Mouse (Mus musculus) olfactory bulb, adult 2 months (tissue): ENCODE results near the gene Efcab2. TPM values are rescaled to one million over a fixed set of nuclear protein-coding genes. Genes with fewer than 3 reads are reported as not detected.

Source experiments
- H3K27ac ChIP-seq: fragments of 200-500 bp; 2 replicates; pipeline ENCODE4 v1.5.1; 2012; ENCODE audit warnings: low read depth, low read length; ENCODE audit not compliant: insufficient read depth
- H3K4me1 ChIP-seq: fragments of 200-500 bp; 2 replicates; pipeline ENCODE4 v1.6.1; 2012; ENCODE audit warnings: low read length; ENCODE audit not compliant: control insufficient read depth, insufficient read depth
- H3K4me3 ChIP-seq: fragments of 200-500 bp; 2 replicates; pipeline ENCODE4 v1.5.1; 2012; ENCODE audit warnings: mild to moderate bottlenecking, low read depth, low read length, moderate library complexity; ENCODE audit not compliant: insufficient read depth
- CTCF ChIP-seq: fragments of 200-500 bp; IDR thresholded peaks from 2 replicates; pipeline ENCODE4 v1.5.1; 2012; ENCODE audit warnings: low read depth, mild to moderate bottlenecking, low read length, moderate library complexity; ENCODE audit not compliant: insufficient read depth
- POLR2A ChIP-seq: fragments of 200-500 bp; IDR thresholded peaks from 2 replicates; pipeline ENCODE4 v1.6.1; 2012; ENCODE audit warnings: mild to moderate bottlenecking, low read depth, low read length, moderate library complexity; ENCODE audit not compliant: insufficient read depth
- WGBS: fragments of 180-500 bp; shearing (Covaris S2); methylation state at CpG from one replicate; pipeline ENCODE4 v1.1.7; 2018; 5-methylcytosine and 5-hydroxymethylcytosine counted together
- polyA plus RNA-seq: library from polyadenylated mRNA; stranded (reverse); fragments of >200 nt; gene quantifications from 2 replicates; pipeline ENCODE4 v1.2.4, GENCODE M21; 2012; ENCODE audit warnings: low replicate concordance; ENCODE audit not compliant: missing spikeins, insufficient read depth, insufficient read length

Efcab2 gene
- polyA plus RNA-seq, 1 experiment, result not detected

DNA sequence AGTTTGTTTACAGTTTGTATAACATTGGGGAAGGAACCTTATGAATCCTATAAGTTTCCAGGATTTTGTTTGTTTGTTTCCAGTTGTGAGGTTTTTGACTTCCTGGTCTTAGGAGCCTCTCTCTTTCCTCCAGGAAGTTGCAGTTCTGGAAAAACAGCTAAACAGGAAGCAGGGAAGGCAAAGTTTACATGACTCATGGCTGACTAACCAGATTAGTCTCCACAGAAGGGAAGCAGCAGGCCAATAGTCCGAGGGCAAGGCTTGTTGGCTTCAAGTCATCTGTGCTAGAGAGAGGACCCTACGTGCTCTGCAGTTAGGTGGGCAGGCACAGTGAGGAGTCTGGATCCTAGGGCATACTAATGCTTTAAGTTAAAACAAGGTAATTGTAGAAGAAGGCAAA is 86.6 kb downstream of the Efcab2 start:
- no peak overlapping the region for H3K4me3 ChIP-seq
- TF ChIP-seq CTCF (no peak), POLR2A (no peak)
- 69% methylated on average over 2 of the region's 2 CpGs for WGBS
- no peaks in the 10 kb centered on the region for H3K4me1 ChIP-seq
- H3K27ac ChIP-seq, result no peak overlapping the region

DNA sequence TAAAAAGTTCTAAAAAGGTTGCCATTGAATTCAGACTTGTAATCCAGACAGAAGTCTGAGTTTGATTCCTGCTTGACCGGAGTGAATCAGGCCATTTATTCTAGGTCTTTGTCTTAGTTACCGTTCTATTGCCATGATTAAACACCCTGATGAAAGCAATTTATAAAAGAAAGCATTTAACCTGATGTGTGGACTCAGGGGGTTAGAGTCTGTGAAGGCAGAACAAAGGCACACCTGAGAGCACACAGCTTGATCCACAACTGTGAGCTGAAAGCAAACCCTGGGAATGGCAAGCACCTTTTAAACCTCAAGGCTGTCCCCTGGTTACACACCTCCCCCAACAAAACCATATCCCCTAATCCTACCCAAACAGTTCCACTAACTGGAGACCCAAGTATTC is 90.3 kb downstream of the Efcab2 start:
- Histone ChIP-seq H3K4me3 (no peak overlapping the region), H3K4me1 (no peaks in the 10 kb centered on the region), H3K27ac (no peak overlapping the region)
- 66% methylated on average over 2 of the region's 2 CpGs for WGBS
- TF ChIP-seq POLR2A (no peak), CTCF (no peak)

DNA sequence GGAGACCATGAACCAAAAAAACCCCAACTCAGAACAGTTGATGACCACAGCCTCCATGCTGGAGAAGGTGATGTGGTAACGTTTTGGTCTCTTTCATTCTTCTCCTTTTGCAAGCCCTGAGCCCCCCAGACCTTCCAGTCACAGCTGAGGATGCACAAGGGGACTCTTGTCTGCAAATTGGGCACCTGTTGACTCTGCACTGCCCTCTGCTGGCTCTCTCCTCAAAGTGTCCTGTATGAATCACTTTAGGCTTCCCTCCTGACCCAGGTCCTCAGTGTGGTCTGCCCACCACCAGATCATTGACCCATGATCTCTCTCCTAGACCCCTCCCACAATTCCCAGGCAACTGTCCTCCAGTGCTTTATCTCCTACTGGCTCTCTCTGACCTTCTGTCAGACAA is 91.0 kb downstream of the Efcab2 start:
- no peak overlapping the region for H3K4me3 ChIP-seq
- TF ChIP-seq POLR2A, result no peak
- no peak for TF ChIP-seq CTCF
- 67% methylated on average over 1 of the region's 1 CpGs for WGBS
- H3K27ac ChIP-seq, result no peak overlapping the region
- no peaks in the 10 kb centered on the region for H3K4me1 ChIP-seq

DNA sequence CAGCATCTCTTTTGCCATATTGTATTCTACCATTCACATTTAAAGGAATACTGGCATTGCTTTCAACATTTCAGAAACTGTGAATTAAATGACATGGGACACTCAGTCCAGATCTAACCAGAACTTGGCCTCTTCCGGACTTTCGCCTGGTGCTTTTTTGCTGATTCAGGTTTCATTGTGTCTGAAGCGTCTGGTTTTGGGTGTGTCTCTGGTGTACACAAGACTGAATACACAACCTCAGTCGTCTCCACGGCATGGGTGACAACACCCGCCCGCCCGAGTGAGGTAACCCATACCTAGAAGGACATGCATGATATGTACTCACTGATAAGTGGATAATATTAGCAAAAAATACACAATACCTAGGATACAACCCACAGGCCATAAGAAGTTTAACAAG is 101.1 kb downstream of the Efcab2 start:
- WGBS, result 97% methylated on average over 8 of the region's 8 CpGs
- Histone ChIP-seq H3K27ac (no peak overlapping the region), H3K4me1 (no peaks in the 10 kb centered on the region), H3K4me3 (no peak overlapping the region)
- TF ChIP-seq POLR2A (no peak), CTCF (no peak)

- TF ChIP-seq POLR2A, result no peak
- no peak for TF ChIP-seq CTCF
- Histone ChIP-seq H3K27ac (no peak overlapping the region), H3K4me1 (no peaks in the 10 kb centered on the region), H3K4me3 (no peak overlapping the region)
- WGBS, result 65% methylated on average over 7 of the region's 7 CpGs
Measured at GRCm38 (mm10) chr1:178512323-178513031, 106.6 kb downstream of the Efcab2 start.

DNA sequence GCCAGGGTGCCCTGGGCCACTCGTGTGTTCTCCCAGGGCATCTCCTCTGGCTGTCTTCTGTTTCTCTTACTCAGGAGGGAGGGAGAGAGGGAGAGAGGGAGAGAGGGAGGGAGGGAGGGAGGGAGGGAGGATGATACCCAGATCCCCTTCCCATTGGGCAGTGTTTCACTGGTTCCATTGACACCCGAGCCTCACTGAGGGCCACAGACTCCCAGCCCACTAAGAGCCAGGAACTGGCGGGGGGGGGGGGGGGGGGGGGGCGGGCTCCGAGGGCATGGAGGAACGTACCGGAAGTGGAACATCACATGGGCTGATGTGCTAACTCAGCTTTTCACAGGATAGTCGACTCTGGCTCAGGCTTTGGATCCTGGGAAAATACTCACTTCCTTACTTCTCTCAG is 108.1 kb downstream of the Efcab2 start:
- Histone ChIP-seq H3K4me1 (no peaks in the 10 kb centered on the region), H3K4me3 (no peak overlapping the region), H3K27ac (no peak overlapping the region)
- TF ChIP-seq CTCF (no peak), POLR2A (no peak)
- WGBS, result 44% methylated on average over 8 of the region's 8 CpGs

DNA sequence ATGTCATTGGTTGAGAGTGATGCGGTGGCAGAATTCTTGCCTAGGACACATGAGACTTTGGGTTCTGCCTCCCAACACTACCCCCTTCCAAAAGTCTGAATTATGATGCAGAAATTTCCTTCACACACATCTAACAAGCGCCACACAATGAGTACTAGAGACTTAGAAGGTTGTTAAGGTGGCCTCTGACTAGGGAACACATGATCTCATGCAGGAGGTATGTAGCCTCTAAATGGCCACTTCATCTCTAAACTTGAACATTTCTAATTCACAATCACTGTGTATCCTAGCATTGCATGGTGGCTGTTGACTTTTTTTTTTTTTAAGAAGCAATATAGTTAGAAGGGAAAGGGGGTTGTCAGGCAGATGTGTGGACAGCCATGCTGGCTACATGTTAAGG is 110.0 kb downstream of the Efcab2 start:
- TF ChIP-seq CTCF (no peak), POLR2A (no peak)
- WGBS, result 97% methylated on average over 2 of the region's 2 CpGs
- H3K4me3 ChIP-seq, result no peak overlapping the region
- no peaks in the 10 kb centered on the region for H3K4me1 ChIP-seq
- no peak overlapping the region for H3K27ac ChIP-seq

GRCm38 (mm10) chr1:178522389-178522788 is 116.5 kb downstream of the Efcab2 start:
- WGBS, result 54% methylated on average over 5 of the region's 5 CpGs
- Histone ChIP-seq H3K27ac (no peak overlapping the region), H3K4me1 (no peaks in the 10 kb centered on the region), H3K4me3 (no peak overlapping the region)
- no peak for TF ChIP-seq CTCF

DNA sequence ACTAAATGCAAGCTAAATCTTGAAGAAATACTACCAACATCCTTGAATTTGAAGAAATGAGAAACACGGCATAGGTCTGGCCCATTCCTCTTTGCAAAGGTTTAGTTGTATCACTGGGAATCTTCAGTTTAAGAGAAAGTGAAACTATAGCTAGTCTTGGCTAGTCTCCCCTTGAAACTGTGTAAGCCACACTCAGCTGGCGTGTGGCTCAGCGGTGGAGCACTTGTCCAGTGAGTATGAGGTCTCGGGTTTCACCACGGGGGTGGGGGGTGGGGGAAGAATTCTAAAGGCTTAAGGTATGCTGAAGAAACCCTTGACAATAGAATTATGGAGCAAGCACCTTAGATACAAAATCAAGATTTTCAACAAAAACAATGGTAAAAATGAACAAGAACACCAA is 117.3 kb downstream of the Efcab2 start:
- 71% methylated on average over 5 of the region's 5 CpGs for WGBS
- H3K4me3 ChIP-seq, result no peak overlapping the region
- TF ChIP-seq CTCF (no peak), POLR2A (no peak)
- no peak overlapping the region for H3K27ac ChIP-seq
- H3K4me1 ChIP-seq, result peaks cover 6% of the 10 kb centered on the region

DNA sequence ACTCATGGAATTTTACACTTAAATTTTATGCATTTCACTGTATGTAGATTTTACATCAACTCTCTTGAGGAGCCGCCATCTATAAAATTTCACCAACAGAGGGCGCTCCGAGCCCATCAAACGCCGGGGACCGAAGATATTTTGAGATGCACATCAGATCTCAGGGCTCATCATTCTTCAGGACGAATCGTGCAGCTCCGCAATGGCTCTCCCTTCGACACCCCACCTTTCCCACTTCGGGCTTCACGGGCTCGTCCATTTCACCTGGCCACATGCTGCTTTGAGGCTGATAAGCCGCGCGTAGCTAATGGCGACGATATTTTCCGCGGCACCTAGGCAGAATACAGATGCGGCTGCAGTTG is 121.3 kb downstream of the Efcab2 start:
- Histone ChIP-seq H3K4me1 (peaks cover 23% of the 10 kb centered on the region), H3K4me3 (peak overlapping the region; percentile 55), H3K27ac (no peak overlapping the region)
- under 1% methylated on average over 21 of the region's 21 CpGs for WGBS
- TF ChIP-seq POLR2A (no peak), CTCF (peak; percentile 68)
